Mouse (Mus musculus): Measurements from ENCODE around the gene Tgfbr3. TPM values are rescaled to one million over a fixed set of nuclear protein-coding genes. Genes with fewer than 3 reads are reported as not detected.

Gene Tgfbr3
- total RNA-seq, 2 experiments from 2014 or later: 13.3 to 16.3 TPM

GRCm38 (mm10) chr5:107156096-107156495 is 133.3 kb downstream of the Tgfbr3 start:
- DNase-seq (ENCODE audit: extremely low spot score in 1 of 2, low spot score in 1 of 2): no peak

DNA sequence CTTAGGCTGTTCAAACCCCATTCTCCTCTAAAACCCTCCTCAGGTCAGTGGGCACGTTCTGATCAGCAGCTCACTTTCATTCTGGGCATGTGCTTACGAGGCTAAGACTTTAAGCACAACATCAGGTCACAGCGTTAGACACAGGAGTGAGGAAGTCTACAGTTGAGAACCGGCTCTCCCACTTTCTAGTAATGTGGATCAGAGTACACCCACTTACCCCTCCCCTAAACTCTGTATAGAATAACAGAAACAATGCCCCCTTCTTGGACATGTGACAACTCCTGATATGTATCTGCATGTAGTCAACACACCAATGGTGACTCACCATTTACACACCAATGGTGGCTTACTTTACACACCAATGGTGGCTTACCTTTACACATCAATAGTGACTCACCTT is 136.4 kb downstream of the Tgfbr3 start:
- no peak for DNase-seq (ENCODE audit: extremely low spot score in 1 of 2, low spot score in 1 of 2)

DNA sequence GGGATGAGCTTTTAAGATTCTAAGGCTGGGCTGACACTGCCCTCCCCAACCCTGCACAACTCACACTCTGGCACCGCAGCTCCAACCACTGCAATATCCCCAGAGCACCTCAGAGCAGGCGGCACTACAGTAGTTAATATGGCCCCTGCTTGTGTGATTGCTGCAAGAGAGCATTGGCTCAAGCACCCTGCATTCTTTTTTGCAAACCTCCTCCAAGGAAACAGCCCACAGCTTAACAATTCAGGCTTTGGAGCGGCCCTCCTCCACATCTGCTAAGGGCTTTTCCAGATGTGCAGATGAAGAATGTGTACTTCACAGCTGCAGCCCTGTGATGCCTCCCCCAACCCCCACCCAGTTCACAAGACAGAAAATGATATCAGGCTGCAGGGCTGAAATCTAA is 138.1 kb downstream of the Tgfbr3 start:
- DNase-seq (ENCODE audit: extremely low spot score in 1 of 2, low spot score in 1 of 2): no peak

- DNase-seq (ENCODE audit: extremely low spot score in 1 of 2, low spot score in 1 of 2): no peak
Measured at GRCm38 (mm10) chr5:107150555-107151312, 138.7 kb downstream of the Tgfbr3 start.

DNA sequence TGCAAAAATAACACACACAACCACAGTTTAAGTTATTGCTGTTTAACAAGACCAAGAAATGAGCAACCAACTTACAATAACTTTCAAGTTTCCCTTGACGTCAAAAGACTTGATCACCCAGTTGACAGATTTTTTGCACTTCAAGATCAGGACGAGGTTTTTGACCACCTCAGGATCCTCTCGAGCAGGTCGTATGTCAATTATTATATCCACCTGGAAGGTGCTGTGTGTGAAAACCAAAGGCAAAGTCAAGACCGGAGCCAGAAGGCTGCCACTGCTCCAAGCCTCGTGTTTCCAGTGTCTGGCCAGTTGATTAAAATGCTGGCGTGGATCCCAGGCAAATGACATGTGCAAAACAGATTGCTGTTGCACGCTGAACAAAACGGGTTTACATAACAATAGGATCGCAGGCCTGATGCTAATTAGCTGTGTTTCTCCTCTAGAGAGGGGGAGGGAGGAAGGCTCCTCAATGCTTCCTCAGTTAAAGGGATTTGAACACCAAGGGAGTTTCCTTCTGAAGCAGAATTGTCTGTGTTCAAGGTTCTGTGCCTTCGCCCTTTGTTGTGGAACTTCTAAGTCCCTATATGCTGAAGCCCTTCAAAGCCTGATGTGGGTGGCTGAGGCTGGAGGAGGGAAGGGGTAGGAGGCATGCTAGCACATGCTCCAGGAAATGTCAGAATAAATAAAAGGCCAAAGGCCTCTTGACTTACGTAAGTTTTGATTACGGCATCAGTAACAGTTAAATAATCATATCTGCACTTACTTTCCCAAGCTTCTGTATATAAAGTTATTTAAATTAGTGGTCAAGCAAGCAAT is 141.3 kb downstream of the Tgfbr3 start:
- peak; percentile 34 to 55 for DNase-seq (ENCODE audit: extremely low spot score in 1 of 2, low spot score in 1 of 2)

- DNase-seq (ENCODE audit: extremely low spot score in 1 of 2, low spot score in 1 of 2): no peak
Measured at GRCm38 (mm10) chr5:107147413-107147812, 142.0 kb downstream of the Tgfbr3 start.

DNA sequence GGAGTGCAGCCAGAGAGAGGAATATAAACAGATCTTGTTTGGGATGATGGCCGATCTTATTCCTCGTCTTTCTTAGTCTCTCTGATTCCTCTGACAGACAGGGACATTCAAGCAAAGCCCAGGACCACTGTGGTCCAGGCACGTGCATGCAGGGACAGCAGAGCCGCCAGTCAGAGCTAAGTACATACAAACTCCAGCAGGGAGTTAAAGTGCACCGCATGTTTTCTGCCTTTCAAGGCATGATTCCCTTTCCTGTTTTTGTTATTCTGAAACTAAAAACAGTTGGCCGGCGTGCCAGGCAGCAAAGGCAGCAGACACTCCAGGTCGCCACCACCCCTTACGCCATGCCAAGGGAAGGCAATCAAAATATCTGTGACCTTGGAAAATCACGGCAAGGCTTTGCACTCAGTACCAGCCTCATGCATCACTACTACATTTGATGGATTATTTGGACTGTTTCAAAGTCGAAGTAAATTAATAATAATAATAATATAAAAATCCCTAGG is 143.3 kb downstream of the Tgfbr3 start:
- DNase-seq (ENCODE audit: extremely low spot score in 1 of 2, low spot score in 1 of 2): no peak

GRCm38 (mm10) chr5:107145125-107145524 is 144.3 kb downstream of the Tgfbr3 start:
- DNase-seq (ENCODE audit: extremely low spot score in 1 of 2, low spot score in 1 of 2): no peak

DNA sequence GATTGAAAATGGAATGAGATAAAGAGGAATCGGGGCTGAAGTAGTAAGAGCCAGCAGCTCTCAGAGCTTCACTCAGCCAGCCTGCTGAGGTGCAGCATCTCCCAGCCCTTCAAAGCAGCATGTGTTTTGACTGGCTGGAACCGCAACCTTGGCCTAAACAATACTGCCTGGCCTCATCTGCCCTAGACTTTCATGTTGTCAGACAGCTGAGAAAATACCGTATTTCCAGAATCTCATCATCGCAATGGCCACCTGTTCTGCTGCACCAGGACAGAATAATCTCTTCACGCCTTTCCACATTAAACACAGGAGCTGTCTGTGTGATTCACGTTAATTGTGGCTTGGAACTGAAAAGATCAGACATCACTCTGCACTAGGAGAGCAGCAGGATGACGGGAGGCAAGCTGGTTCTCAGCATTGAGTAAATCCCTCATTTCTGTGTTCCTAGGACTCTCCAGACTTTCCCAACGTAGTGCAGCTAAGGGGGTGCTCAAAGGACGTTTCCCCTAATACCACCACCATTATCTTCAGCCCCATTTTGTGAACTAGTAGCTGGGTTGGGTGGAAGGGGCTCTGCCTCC is 145.1 kb downstream of the Tgfbr3 start:
- DNase-seq (ENCODE audit: extremely low spot score in 1 of 2, low spot score in 1 of 2): no peak

DNA sequence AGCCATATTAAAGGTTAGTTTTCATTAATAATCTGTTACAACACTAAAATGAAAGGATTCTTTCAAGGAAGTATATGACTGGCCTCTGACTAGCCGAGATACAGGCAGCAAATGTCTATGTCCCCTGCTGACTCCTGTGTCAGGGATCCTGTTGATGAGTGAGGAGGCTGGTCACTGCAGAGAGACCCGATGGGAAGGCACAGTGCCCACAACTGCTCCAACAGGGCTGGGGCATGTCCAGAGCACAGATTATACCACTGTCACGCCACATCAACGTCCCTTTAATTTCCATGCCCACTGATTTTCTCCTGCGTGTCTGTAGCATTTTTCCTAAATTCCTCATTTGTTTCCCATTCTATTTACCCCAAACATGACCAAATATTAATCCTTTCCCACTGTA is 146.0 kb downstream of the Tgfbr3 start:
- no peak for DNase-seq (ENCODE audit: extremely low spot score in 1 of 2, low spot score in 1 of 2)

DNA sequence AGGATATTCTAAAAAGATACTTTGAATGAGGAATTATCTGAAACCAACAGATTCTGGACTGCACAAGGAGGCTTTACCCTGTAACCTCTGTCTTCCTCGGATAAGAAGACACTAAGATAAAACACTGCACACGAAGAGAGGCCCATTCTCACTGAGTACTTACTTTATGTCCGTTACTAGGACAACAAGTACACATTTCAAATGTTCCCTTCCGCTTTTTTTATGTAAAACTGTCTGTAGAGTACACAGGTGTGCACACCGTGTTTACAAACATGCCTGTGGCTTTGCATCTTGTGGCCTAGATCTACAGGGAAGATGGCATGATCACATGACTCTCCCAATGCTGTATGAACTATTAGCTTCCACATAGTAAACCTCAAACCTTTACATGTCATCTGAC is 146.6 kb downstream of the Tgfbr3 start:
- no peak for DNase-seq (ENCODE audit: extremely low spot score in 1 of 2, low spot score in 1 of 2)

GRCm38 (mm10) chr5:107141375-107141774 is 148.1 kb downstream of the Tgfbr3 start:
- no peak for DNase-seq (ENCODE audit: extremely low spot score in 1 of 2, low spot score in 1 of 2)

DNA sequence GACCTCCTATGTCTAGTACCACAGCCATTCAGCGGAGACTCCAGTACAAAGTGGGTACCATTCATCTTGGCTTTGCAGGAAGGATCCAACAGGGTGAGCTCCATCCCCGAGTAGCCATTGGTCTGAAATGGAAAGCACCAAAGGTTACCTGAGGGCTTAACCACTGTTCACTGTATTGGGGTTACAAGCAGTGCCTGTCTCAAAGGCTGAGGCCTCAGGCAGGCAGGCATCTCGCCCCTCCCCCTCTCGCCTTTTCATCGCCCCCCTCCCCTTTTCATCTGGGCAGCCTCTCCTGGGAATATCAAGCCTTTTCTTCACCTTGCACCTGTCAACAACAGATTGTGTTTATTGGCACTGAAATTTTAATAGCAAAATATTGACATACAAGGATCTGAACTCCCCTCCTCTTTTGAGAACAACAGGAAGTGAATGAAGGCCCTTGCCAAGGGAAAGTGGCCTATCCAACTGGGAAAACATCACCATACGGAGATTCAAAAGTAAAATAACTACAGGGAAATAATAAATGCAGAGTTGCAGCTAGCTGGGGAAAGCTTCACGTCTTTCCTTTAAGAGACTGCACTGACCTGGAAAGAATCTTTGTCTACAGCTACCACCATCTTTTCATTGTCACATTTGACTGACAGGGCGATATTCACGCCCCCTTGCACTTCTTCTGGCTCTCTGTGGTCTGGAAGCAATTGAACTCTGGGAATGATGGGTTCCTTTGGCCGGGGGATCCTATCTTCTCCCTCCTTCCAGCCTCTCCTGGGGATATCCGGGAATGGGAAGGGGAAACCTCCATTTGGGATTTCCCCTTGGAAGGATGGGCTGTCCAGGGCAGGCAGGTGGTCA is 149.4 kb downstream of the Tgfbr3 start:
- DNase-seq (ENCODE audit: extremely low spot score in 1 of 2, low spot score in 1 of 2): no peak

GRCm38 (mm10) chr5:107133336-107133735 is 156.1 kb downstream of the Tgfbr3 start:
- DNase-seq (ENCODE audit: extremely low spot score in 1 of 2, low spot score in 1 of 2): no peak

GRCm38 (mm10) chr5:107132231-107132630 is 157.2 kb downstream of the Tgfbr3 start:
- DNase-seq (ENCODE audit: extremely low spot score in 1 of 2, low spot score in 1 of 2): no peak

DNA sequence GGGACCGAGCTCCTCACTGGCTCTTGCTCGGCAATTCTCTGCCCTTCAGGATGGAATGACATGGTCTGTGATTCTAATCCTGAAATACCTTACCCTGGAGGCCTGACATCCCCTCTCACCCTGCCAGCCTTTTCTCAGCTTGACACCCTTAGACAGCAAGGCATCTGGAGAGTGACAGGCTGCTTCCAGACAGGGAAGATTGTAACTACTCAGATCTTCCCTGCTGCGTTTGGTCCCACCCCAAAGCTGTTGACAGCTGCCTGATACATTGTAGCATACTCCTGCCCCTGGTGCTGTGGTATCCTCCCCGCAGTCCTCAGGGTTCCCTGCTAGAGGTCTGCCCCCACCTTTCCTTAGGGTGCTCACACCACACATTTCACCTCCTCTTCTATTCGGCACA is 160.1 kb downstream of the Tgfbr3 start:
- DNase-seq (ENCODE audit: extremely low spot score in 1 of 2, low spot score in 1 of 2): no peak

- peak in 1 of 2 experiments; percentile 32 for DNase-seq (ENCODE audit: extremely low spot score in 1 of 2, low spot score in 1 of 2)
Measured at GRCm38 (mm10) chr5:107126561-107126960, 162.9 kb downstream of the Tgfbr3 start.

DNA sequence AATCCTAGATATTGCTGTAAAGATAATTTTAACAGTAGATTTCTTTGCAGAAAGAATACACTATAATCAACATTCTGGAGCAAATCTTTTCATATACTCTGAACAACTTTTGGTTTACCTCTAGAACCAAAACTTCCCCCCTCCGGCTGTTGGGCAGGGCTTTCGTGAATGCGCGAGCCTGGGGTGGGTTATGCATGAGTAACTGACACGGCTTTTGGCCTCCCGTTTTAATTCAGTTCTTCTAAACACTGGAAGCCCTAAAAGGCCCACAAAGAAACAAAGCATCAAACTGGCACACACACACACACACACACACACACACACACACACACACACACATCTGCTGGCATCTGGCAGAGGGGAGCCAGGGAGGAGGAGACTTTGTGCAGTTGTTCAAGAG is 164.3 kb downstream of the Tgfbr3 start:
- no peak for DNase-seq (ENCODE audit: extremely low spot score in 1 of 2, low spot score in 1 of 2)

DNA sequence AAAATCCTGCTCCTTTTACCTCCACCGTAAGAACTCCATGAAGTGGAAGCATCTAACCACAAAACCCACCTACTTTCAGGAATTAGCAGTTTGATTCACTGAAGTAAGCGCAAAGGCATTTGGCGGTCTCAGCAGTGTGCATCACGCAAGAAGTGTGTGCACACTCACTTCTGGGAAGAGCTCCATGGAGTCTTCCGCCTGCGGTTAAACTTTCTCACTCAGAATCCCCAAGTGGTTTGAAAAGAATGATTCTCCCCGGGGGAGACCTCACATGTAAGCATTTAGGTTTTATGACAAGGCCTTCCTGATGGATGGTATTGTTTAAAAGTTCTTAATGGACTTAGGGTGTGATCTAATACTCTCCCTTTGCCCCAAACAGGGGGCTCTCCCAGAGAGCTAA is 164.9 kb downstream of the Tgfbr3 start:
- DNase-seq (ENCODE audit: extremely low spot score in 1 of 2, low spot score in 1 of 2): no peak

GRCm38 (mm10) chr5:107122622-107123021 is 166.8 kb downstream of the Tgfbr3 start:
- DNase-seq (ENCODE audit: extremely low spot score in 1 of 2, low spot score in 1 of 2): no peak

Data from layer of hippocampus, postnatal 25 days (tissue).